Mouse (Mus musculus): Measurements from ENCODE around the gene Ptpn6. TPM values are rescaled to one million over a fixed set of nuclear protein-coding genes. Genes with fewer than 3 reads are reported as not detected.
A peak's percentile ranks its signal among the peaks of the same experiment; 100 is the strongest.

The Ptpn6 gene
- total RNA-seq, 1 experiment = 16.5 TPM

- Histone ChIP-seq H3K4me1 (ENCODE audit: control insufficient read depth in 2 of 2, insufficient read depth in 2 of 2, low read length in 2 of 2, poor library complexity in 1 of 2) (peaks cover 0 to 21% of the 10 kb centered on the region in 2 experiments; a peak in 1 of 4 replicates), H3K27ac (ENCODE audit: insufficient read depth, low read depth, low read length, poor library complexity, severe bottlenecking) (no peak overlapping the region), H3K9me3 (ENCODE audit: control insufficient read depth, insufficient read depth, low read depth, low read length) (no peaks in the 10 kb centered on the region), H3K36me3 (ENCODE audit: control insufficient read depth, insufficient read depth, low read length, poor library complexity, severe bottlenecking) (peaks cover 62% of the 10 kb centered on the region), H3K9ac (ENCODE audit: insufficient read depth, low read depth, low read length, poor library complexity, severe bottlenecking) (no peak overlapping the region), H3K4me3 (ENCODE audit: insufficient read depth in 1 of 2, low read depth in 1 of 2, low read length in 2 of 2, poor library complexity in 1 of 2, severe bottlenecking in 1 of 2) (no peak overlapping the region)
- no peak for TF ChIP-seq CHD2 (IDR thresholded peaks at IDR 0.05; ENCODE audit: low read depth, low read length)
- TF ChIP-seq MAFK (IDR thresholded peaks at IDR 0.05; ENCODE audit: insufficient read depth, low read depth, low read length) = no peak
- no peak for TF ChIP-seq HCFC1 (IDR thresholded peaks at IDR 0.05; ENCODE audit: borderline replicate concordance, insufficient read depth, low read length)
- no peak for TF ChIP-seq ZC3H11A (IDR thresholded peaks at IDR 0.05; ENCODE audit: borderline replicate concordance, low read depth, low read length)
- TF ChIP-seq ZNF384 (IDR thresholded peaks at IDR 0.05; ENCODE audit: low read depth, low read length) = no peak
- in situ Hi-C loops (cut with MboI; ENCODE audit: low sequenced_read_pairs in 2 of 2, unreplicated experiment in 2 of 2) = no loop called here
- DNase-seq (ENCODE audit: low read depth, low spot score) = no peak
These were observed 34.7 kb downstream of the Ptpn6 start for GRCm38 (mm10) chr6:124703789-124704188.

- H3K9ac ChIP-seq (ENCODE audit: insufficient read depth, low read depth, low read length, poor library complexity, severe bottlenecking) = no peak overlapping the region
- no peaks in the 10 kb centered on the region for H3K9me3 ChIP-seq (ENCODE audit: control insufficient read depth, insufficient read depth, low read depth, low read length)
- H3K36me3 ChIP-seq (ENCODE audit: control insufficient read depth, insufficient read depth, low read length, poor library complexity, severe bottlenecking) = peaks cover 52% of the 10 kb centered on the region
- peak; percentile 84 for DNase-seq (ENCODE audit: low read depth, low spot score)
- no peak for TF ChIP-seq MAFK (IDR thresholded peaks at IDR 0.05; ENCODE audit: insufficient read depth, low read depth, low read length)
- TF ChIP-seq ZNF384 (IDR thresholded peaks at IDR 0.05; ENCODE audit: low read depth, low read length) = no peak
- peak; percentile 15; the same call in 1 of the 2 replicates for TF ChIP-seq ZC3H11A (IDR thresholded peaks at IDR 0.05; ENCODE audit: borderline replicate concordance, low read depth, low read length)
- TF ChIP-seq HCFC1 (IDR thresholded peaks at IDR 0.05; ENCODE audit: borderline replicate concordance, insufficient read depth, low read length) = 0 out of 2 replicates have a peak, but pooled peaks have one; percentile 19
- no peak for TF ChIP-seq CHD2 (IDR thresholded peaks at IDR 0.05; ENCODE audit: low read depth, low read length)
- peaks cover 0 to 21% of the 10 kb centered on the region in 2 experiments; a peak in 1 of 4 replicates for H3K4me1 ChIP-seq (ENCODE audit: control insufficient read depth in 2 of 2, insufficient read depth in 2 of 2, low read length in 2 of 2, poor library complexity in 1 of 2)
- in situ Hi-C loops (cut with MboI; ENCODE audit: low sequenced_read_pairs in 2 of 2, unreplicated experiment in 2 of 2) = no loop called here
- no peak overlapping the region for H3K27ac ChIP-seq (ENCODE audit: insufficient read depth, low read depth, low read length, poor library complexity, severe bottlenecking)
- no peak overlapping the region for H3K4me3 ChIP-seq (ENCODE audit: insufficient read depth in 1 of 2, low read depth in 1 of 2, low read length in 2 of 2, poor library complexity in 1 of 2, severe bottlenecking in 1 of 2)
These were observed 35.8 kb downstream of the Ptpn6 start for GRCm38 (mm10) chr6:124702784-124703103.

GRCm38 (mm10) chr6:124702102-124702783 is 36.3 kb downstream of the Ptpn6 start:
- in situ Hi-C loops (cut with MboI; ENCODE audit: low sequenced_read_pairs in 2 of 2, unreplicated experiment in 2 of 2) = no loop called here
- Histone ChIP-seq H3K4me3 (ENCODE audit: insufficient read depth in 1 of 2, low read depth in 1 of 2, low read length in 2 of 2, poor library complexity in 1 of 2, severe bottlenecking in 1 of 2) (no peak overlapping the region), H3K27ac (ENCODE audit: insufficient read depth, low read depth, low read length, poor library complexity, severe bottlenecking) (no peak overlapping the region), H3K9ac (ENCODE audit: insufficient read depth, low read depth, low read length, poor library complexity, severe bottlenecking) (no peak overlapping the region), H3K4me1 (ENCODE audit: control insufficient read depth in 2 of 2, insufficient read depth in 2 of 2, low read length in 2 of 2, poor library complexity in 1 of 2) (peaks cover 0 to 21% of the 10 kb centered on the region in 2 experiments; a peak in 1 of 4 replicates), H3K9me3 (ENCODE audit: control insufficient read depth, insufficient read depth, low read depth, low read length) (no peaks in the 10 kb centered on the region), H3K36me3 (ENCODE audit: control insufficient read depth, insufficient read depth, low read length, poor library complexity, severe bottlenecking) (peaks cover 52% of the 10 kb centered on the region)
- TF ChIP-seq MAFK (IDR thresholded peaks at IDR 0.05; ENCODE audit: insufficient read depth, low read depth, low read length) (no peak), ZC3H11A (IDR thresholded peaks at IDR 0.05; ENCODE audit: borderline replicate concordance, low read depth, low read length) (no peak), HCFC1 (IDR thresholded peaks at IDR 0.05; ENCODE audit: borderline replicate concordance, insufficient read depth, low read length) (no peak), CHD2 (IDR thresholded peaks at IDR 0.05; ENCODE audit: low read depth, low read length) (no peak), ZNF384 (IDR thresholded peaks at IDR 0.05; ENCODE audit: low read depth, low read length) (no peak)
- DNase-seq (ENCODE audit: low read depth, low spot score) = no peak

- H3K27ac ChIP-seq (ENCODE audit: insufficient read depth, low read depth, low read length, poor library complexity, severe bottlenecking) = no peak overlapping the region
- H3K9ac ChIP-seq (ENCODE audit: insufficient read depth, low read depth, low read length, poor library complexity, severe bottlenecking) = 0 out of 2 replicates have a peak overlapping the region, but pooled peaks have one; percentile 26
- DNase-seq (ENCODE audit: low read depth, low spot score) = no peak
- no peak for TF ChIP-seq ZNF384 (IDR thresholded peaks at IDR 0.05; ENCODE audit: low read depth, low read length)
- TF ChIP-seq MAFK (IDR thresholded peaks at IDR 0.05; ENCODE audit: insufficient read depth, low read depth, low read length) = no peak
- no peak for TF ChIP-seq CHD2 (IDR thresholded peaks at IDR 0.05; ENCODE audit: low read depth, low read length)
- no peak for TF ChIP-seq ZC3H11A (IDR thresholded peaks at IDR 0.05; ENCODE audit: borderline replicate concordance, low read depth, low read length)
- TF ChIP-seq HCFC1 (IDR thresholded peaks at IDR 0.05; ENCODE audit: borderline replicate concordance, insufficient read depth, low read length) = no peak
- no peaks in the 10 kb centered on the region for H3K9me3 ChIP-seq (ENCODE audit: control insufficient read depth, insufficient read depth, low read depth, low read length)
- H3K4me1 ChIP-seq (ENCODE audit: control insufficient read depth in 2 of 2, insufficient read depth in 2 of 2, low read length in 2 of 2, poor library complexity in 1 of 2) = peaks cover 0 to 21% of the 10 kb centered on the region in 2 experiments; a peak in 1 of 4 replicates
- H3K36me3 ChIP-seq (ENCODE audit: control insufficient read depth, insufficient read depth, low read length, poor library complexity, severe bottlenecking) = peaks cover 52% of the 10 kb centered on the region
- no peak overlapping the region for H3K4me3 ChIP-seq (ENCODE audit: insufficient read depth in 1 of 2, low read depth in 1 of 2, low read length in 2 of 2, poor library complexity in 1 of 2, severe bottlenecking in 1 of 2)
- in situ Hi-C loops (cut with MboI; ENCODE audit: low sequenced_read_pairs in 2 of 2, unreplicated experiment in 2 of 2) = no loop called here
These were observed 37.2 kb downstream of the Ptpn6 start for GRCm38 (mm10) chr6:124701338-124701737.

All from ES-E14 (cell line).